Mouse (Mus musculus): ENCODE measurements at regions not wholly inside any gene's neighbourhood (a gene's known extent, or its start where the extent isn't known, plus 50 kb on each side); places are given as distances from the start of the nearest gene placed in this dataset.

DNA sequence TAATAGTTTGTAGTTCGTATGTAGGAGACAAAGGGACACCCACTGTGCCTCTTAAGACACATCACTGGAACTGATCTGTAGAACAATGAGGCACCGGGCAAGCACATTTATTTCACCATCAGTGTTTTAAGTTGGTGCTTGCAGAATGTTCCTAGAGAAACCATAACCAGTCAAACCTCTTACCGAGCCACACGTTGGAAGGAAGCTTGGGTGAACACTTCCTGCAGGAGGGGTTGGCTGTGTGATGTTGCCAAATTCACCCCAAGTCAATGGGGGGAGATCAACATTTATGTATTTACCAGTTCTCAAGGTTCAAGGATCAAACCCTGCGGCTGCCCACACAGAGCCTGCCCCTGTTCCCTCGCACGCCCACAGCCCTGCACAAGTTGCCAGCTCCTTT, 214.0 kb upstream of the A230072I06Rik start:
- dilution Hi-C loops (cut with MboI; ENCODE audit: extremely low pct_ligation_motif_present, extremely low pct_unique_long_range_greater_than_20kb, low sequenced_read_pairs) = no loop called here

DNA sequence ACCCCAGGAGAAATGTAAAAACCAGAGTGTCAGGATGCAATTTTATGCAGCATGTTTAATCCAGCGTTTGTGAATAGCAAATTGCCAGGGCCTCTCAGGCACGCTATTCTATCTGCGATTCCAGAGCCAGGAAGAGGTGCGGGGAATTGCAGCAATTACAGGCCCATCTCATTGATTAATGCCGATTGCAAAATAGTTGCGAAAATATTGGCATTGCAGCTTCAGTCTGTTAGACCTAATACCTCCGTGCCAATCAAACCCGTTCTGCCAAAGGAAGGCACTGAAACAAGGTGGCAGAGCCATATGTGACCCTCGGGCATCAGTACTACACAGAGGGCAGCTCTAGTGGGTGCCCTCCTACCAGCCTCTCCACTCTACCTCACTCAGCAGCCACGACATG, 212.2 kb upstream of the A230072I06Rik start:
- no peaks in the 10 kb centered on the region for H3K79me2 ChIP-seq (replicated peaks; ENCODE audit: control insufficient read depth, extremely low read depth, insufficient read depth, poor library complexity, severe bottlenecking)
- no peaks in the 10 kb centered on the region for H3K36me3 ChIP-seq (replicated peaks in 1 of 2; ENCODE audit: control insufficient read depth in 1 of 2, insufficient read depth in 1 of 2, low read length in 1 of 2)
- no peak for TF ChIP-seq ZNF384 (IDR thresholded peaks at IDR 0.05; ENCODE audit: low read depth, low read length)
- no peak for TF ChIP-seq SIN3A (IDR thresholded peaks at IDR 0.05; ENCODE audit: low read length)
- TF ChIP-seq EP300 (IDR thresholded peaks at IDR 0.05; ENCODE audit: low read length) = no peak
- no peak for TF ChIP-seq UBTF (IDR thresholded peaks at IDR 0.05; ENCODE audit: low read depth, low read length)
- TF ChIP-seq MAFK (IDR thresholded peaks at IDR 0.05; ENCODE audit: insufficient replicate concordance, low read length) = no peak
- no peak for TF ChIP-seq TBP (conservative IDR thresholded peaks at IDR 0.05; ENCODE audit: low read depth, low read length)
- TF ChIP-seq JUN (IDR thresholded peaks at IDR 0.05; ENCODE audit: insufficient read depth, low read depth, low read length) = no peak
- TF ChIP-seq TCF12 (IDR thresholded peaks at IDR 0.05; ENCODE audit: low read depth, low read length) = no peak
- no peak for TF ChIP-seq MEF2A (IDR thresholded peaks at IDR 0.05; ENCODE audit: borderline replicate concordance, low read depth, low read length)
- TF ChIP-seq RAD21 (IDR thresholded peaks at IDR 0.05; ENCODE audit: low read depth, low read length) = no peak
- no peak for TF ChIP-seq JUND (conservative IDR thresholded peaks at IDR 0.05; ENCODE audit: low read depth, low read length)
- no peak for TF ChIP-seq NRF1 (IDR thresholded peaks at IDR 0.05; ENCODE audit: low read depth, low read length)
- TF ChIP-seq MAZ (IDR thresholded peaks at IDR 0.05; ENCODE audit: low read depth, low read length) = no peak
- no peak for TF ChIP-seq CHD1 (IDR thresholded peaks at IDR 0.05; ENCODE audit: low read depth, low read length)
- TF ChIP-seq KAT2A (IDR thresholded peaks at IDR 0.05; ENCODE audit: insufficient replicate concordance, low read length) = no peak
- TF ChIP-seq MAX (IDR thresholded peaks at IDR 0.05; ENCODE audit: low read length) = no peak
- TF ChIP-seq PAX5 (IDR thresholded peaks at IDR 0.05; ENCODE audit: low read length) = no peak
- TF ChIP-seq CHD2 (IDR thresholded peaks at IDR 0.05; ENCODE audit: low read length) = no peak
- TF ChIP-seq ELF1 (IDR thresholded peaks at IDR 0.05; ENCODE audit: low read depth, low read length) = no peak
- TF ChIP-seq SMC3 (IDR thresholded peaks at IDR 0.05; ENCODE audit: low read depth, low read length) = no peak
- no peak for DNase-seq (ENCODE audit: extremely low read depth)
- no peaks in the 10 kb centered on the region for H3K9me3 ChIP-seq (replicated peaks; ENCODE audit: low read length)
- H3K9ac ChIP-seq (ENCODE audit: insufficient read depth, low read depth) = no peak overlapping the region
- H3K4me2 ChIP-seq (ENCODE audit: insufficient read depth, low read depth, poor library complexity, severe bottlenecking) = no peak overlapping the region
- no peak overlapping the region for H3K4me3 ChIP-seq (replicated peaks in 1 of 3; ENCODE audit: low read depth in 2 of 3, low read length in 2 of 3, poor library complexity in 1 of 3)
- H3K27ac ChIP-seq (ENCODE audit: insufficient read depth, low read depth) = no peak overlapping the region
- H3K27me3 ChIP-seq (replicated peaks) = peaks cover 76% of the 10 kb centered on the region
- dilution Hi-C loops (cut with MboI; ENCODE audit: extremely low pct_ligation_motif_present, extremely low pct_unique_long_range_greater_than_20kb, low sequenced_read_pairs) (no loop called here), in situ Hi-C loops (cut with MboI; ENCODE audit: low pct_ligation_motif_present, low pct_unique_long_range_greater_than_20kb, low sequenced_read_pairs) (no loop called here)
- H3K4me1 ChIP-seq (ENCODE audit: control insufficient read depth in 1 of 2, insufficient read depth in 2 of 2) = no peaks in the 10 kb centered on the region

More for the DNA sequence above, 214.0 kb upstream of the A230072I06Rik start:
- no peak overlapping the region for H3K4me3 ChIP-seq (replicated peaks in 1 of 3; ENCODE audit: low read depth in 2 of 3, low read length in 2 of 3, poor library complexity in 1 of 3)
- no peaks in the 10 kb centered on the region for H3K9me3 ChIP-seq (replicated peaks; ENCODE audit: low read length)
- DNase-seq (ENCODE audit: extremely low read depth) = no peak
- no peak overlapping the region for H3K27ac ChIP-seq (ENCODE audit: insufficient read depth, low read depth)
- H3K27me3 ChIP-seq (replicated peaks) = peaks cover 80% of the 10 kb centered on the region
- H3K4me2 ChIP-seq (ENCODE audit: insufficient read depth, low read depth, poor library complexity, severe bottlenecking) = no peak overlapping the region
- TF ChIP-seq GABPA (IDR thresholded peaks at IDR 0.05; ENCODE audit: insufficient replicate concordance, low read depth, low read length) = no peak
- no peaks in the 10 kb centered on the region for H3K4me1 ChIP-seq (ENCODE audit: control insufficient read depth in 1 of 2, insufficient read depth in 2 of 2)
- no peaks in the 10 kb centered on the region for H3K36me3 ChIP-seq (replicated peaks in 1 of 2; ENCODE audit: control insufficient read depth in 1 of 2, insufficient read depth in 1 of 2, low read length in 1 of 2)
- H3K79me2 ChIP-seq (replicated peaks; ENCODE audit: control insufficient read depth, extremely low read depth, insufficient read depth, poor library complexity, severe bottlenecking) = no peaks in the 10 kb centered on the region
- in situ Hi-C loops (cut with MboI; ENCODE audit: low pct_ligation_motif_present, low pct_unique_long_range_greater_than_20kb, low sequenced_read_pairs) = no loop called here
- H3K9ac ChIP-seq (ENCODE audit: insufficient read depth, low read depth) = no peak overlapping the region
